Mouse (Mus musculus) lung, adult 2 months (tissue): ENCODE data around the gene Wdr78. TPM values are rescaled to one million over a fixed set of nuclear protein-coding genes. Genes with fewer than 3 reads are reported as not detected.
A peak's percentile ranks its signal among the peaks of the same experiment; 100 is the strongest.

ENCODE experiments used
- DNase-seq: peaks from one replicate; pipeline ENCODE4 v3.0.0; 2022
- H3K4me1 ChIP-seq: fragments of 200-500 bp; 2 replicates; pipeline ENCODE4 v1.6.1; 2011; ENCODE audit warnings: low read length; ENCODE audit not compliant: control insufficient read depth, insufficient read depth
- H3K4me3 ChIP-seq: fragments of 200-500 bp; replicated peaks from 2 replicates; pipeline ENCODE3; 2011; ENCODE audit warnings: low read depth, mild to moderate bottlenecking, control low read depth, low read length; ENCODE audit errors: extremely low read depth
- CTCF ChIP-seq: fragments of 200-500 bp; IDR thresholded peaks from 2 replicates; pipeline ENCODE4 v1.5.1; 2011; ENCODE audit warnings: mild to moderate bottlenecking, low read length, control low read depth; ENCODE audit not compliant: insufficient read depth
- POLR2A ChIP-seq: fragments of 200-500 bp; IDR thresholded peaks from 2 replicates; pipeline ENCODE4 v1.6.1; 2011; ENCODE audit warnings: low read depth, mild to moderate bottlenecking, control low read depth, low read length, borderline replicate concordance; ENCODE audit errors: extremely low read depth
- WGBS: fragments of 180-500 bp; shearing (Covaris S2); methylation state at CpG from one replicate; pipeline ENCODE4 v1.1.7; 2018; 5-methylcytosine and 5-hydroxymethylcytosine counted together
- polyA plus RNA-seq: library from polyadenylated mRNA; depleted of rRNA; stranded (reverse); fragments of >200 nt; gene quantifications from 2 replicates; pipeline ENCODE4 v1.2.3, GENCODE M21; 2012

The Wdr78 gene
- polyA plus RNA-seq, 1 experiment: 5.6 TPM

DNA sequence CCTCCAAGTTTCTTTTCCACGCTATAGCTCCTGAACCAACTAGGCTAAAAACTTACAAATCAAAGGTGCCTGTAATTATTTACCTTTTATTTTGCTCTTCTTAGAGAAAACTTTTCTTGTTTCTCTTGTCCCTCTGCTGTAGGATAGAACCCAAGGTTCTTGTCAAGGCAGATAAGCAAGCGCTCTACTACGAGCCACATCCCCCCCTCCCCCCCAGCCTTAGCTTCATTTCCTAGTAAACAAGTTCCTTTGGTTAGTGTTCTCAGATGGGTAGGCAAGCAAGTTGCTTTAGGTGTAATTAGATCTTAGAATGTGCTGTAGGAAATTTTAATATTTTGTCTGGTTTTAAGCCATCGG lies 5.7 kb upstream of the Wdr78 start:
- DNase-seq: no peak
- peaks cover 15% of the 10 kb centered on the region for H3K4me1 ChIP-seq
- no peak for TF ChIP-seq POLR2A
- TF ChIP-seq CTCF: no peak
- WGBS: 2% methylated on average over 4 of the region's 4 CpGs
- peak overlapping the region; percentile 90 for H3K4me3 ChIP-seq

- peaks cover 12% of the 10 kb centered on the region for H3K4me1 ChIP-seq
- H3K4me3 ChIP-seq: peak overlapping the region; percentile 90
- WGBS: under 1% methylated on average over 82 of the region's 111 CpGs
- peak; percentile 85 for DNase-seq
- TF ChIP-seq POLR2A: peak; percentile 77
- no peak for TF ChIP-seq CTCF
Observed at GRCm38 (mm10) chr4:103119229-103120027, 5.1 kb upstream of the Wdr78 start.

DNA sequence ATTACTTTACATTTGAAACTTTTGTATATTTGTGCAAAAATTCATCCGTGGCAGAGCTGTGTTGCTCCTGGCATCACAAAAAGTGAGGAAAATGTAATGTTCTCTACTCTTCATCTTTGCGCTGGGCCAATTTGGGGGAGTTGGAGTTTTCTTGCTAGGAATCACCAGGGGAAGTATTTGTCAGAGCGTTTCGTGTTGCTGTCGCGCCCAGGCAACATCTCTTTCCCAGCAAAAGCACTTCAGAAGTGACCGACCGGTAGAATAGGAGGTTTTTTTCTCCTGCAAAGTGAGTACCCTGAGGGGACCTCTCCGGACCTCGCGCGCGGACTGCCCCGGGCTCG lies 4.5 kb upstream of the Wdr78 start:
- WGBS: 2% methylated on average over 15 of the region's 15 CpGs
- Histone ChIP-seq H3K4me3 (peak overlapping the region; percentile 31), H3K4me1 (peaks cover 12% of the 10 kb centered on the region)
- no peak for DNase-seq
- no peak for TF ChIP-seq CTCF
- TF ChIP-seq POLR2A: no peak

DNA sequence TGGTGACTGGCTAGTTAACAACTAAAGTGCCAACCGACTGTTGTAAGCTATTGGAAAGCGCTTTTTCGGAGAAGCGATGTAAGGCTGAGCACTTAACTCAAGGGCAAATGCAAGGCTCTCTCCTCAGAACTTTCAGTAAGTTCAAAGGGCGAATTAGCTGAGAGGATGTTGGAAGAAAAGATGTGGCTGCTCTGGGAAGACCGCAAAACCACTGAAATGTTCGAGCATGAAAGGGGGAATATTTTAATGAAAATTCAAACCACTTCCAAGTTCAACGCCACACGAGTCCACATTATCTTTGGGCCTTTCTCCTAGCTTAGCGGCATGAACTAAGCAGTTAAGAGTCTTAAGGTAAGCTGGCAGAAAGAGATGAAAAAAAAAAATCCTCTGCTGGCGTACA lies 953 bp downstream of the Wdr78 start:
- no peak for DNase-seq
- Histone ChIP-seq H3K4me3 (peak overlapping the region; percentile 86), H3K4me1 (peaks cover 6% of the 10 kb centered on the region)
- no peak for TF ChIP-seq POLR2A
- TF ChIP-seq CTCF: no peak
- 11% methylated on average over 11 of the region's 11 CpGs for WGBS

- H3K4me1 ChIP-seq: peaks cover 6% of the 10 kb centered on the region
- WGBS: 51% methylated on average over 7 of the region's 7 CpGs
- peak; percentile 55 for DNase-seq
- H3K4me3 ChIP-seq: no peak overlapping the region
- TF ChIP-seq POLR2A (no peak), CTCF (no peak)
Observed at GRCm38 (mm10) chr4:103112651-103113050, 1.7 kb downstream of the Wdr78 start.

DNA sequence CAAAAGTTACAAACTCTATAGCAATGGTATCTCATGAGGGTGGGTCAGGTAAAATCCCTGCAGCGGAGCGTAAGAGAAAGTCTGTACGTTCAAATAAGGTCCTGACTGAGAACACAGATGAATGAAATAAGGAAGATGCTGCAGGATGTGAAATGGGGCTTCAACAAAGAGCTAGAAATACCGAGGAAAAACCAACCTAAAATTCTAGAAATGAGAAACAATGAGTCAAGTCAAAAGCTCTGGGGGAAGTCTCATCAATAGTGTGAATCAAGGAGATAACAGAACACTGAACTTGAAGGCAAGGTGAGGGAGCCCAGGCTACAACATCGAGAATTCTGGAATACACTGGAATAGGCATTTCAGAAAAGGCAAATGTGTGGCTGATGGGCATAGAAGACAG lies 15.8 kb downstream of the Wdr78 start:
- no peaks in the 10 kb centered on the region for H3K4me1 ChIP-seq
- H3K4me3 ChIP-seq: no peak overlapping the region
- WGBS: 88% methylated on average over 5 of the region's 5 CpGs
- no peak for TF ChIP-seq CTCF
- no peak for TF ChIP-seq POLR2A
- DNase-seq: no peak

DNA sequence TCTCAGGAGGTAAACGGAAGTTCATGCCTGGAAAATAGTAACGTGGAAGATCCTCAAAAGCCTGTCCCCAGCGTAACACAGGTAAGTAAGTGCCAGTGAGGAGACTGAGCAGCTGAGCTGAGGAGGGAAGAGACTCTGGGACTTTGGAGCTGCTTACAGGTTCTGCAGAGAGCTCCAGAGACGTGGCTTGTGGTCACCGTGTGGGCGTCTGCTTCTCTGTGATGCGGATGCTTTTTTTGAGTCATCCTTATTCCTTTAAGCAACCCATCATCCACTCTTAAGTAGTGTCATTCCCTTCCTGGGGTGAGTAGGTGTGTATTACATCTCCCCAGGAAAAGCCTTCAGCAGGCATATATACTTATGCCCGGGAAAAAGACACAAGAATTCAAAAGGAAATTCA lies 18.4 kb downstream of the Wdr78 start:
- WGBS: 81% methylated on average over 8 of the region's 8 CpGs
- Histone ChIP-seq H3K4me1 (no peaks in the 10 kb centered on the region), H3K4me3 (no peak overlapping the region)
- no peak for TF ChIP-seq CTCF
- no peak for TF ChIP-seq POLR2A
- no peak for DNase-seq

DNA sequence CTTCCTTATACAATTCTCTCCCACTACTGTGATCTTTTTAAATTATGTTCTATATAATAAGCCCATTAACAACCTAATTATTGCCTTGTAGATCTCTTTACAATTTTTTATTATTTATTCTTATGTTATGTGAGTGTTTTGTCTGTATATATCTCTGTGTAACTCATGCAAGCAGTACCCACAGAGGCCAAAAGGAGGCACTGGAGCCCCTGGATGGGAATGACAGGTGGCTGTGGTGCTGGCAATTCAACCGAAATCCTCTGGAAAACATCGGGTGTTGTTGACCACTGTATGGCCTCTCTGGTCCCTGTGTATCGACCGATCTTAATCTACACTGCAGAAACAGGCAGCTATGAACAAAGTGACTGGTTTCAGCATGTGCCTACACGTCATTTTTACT lies 29.1 kb downstream of the Wdr78 start:
- H3K4me1 ChIP-seq: no peaks in the 10 kb centered on the region
- no peak overlapping the region for H3K4me3 ChIP-seq
- TF ChIP-seq CTCF: no peak
- TF ChIP-seq POLR2A: no peak
- 90% methylated on average over 5 of the region's 5 CpGs for WGBS
- no peak for DNase-seq

DNA sequence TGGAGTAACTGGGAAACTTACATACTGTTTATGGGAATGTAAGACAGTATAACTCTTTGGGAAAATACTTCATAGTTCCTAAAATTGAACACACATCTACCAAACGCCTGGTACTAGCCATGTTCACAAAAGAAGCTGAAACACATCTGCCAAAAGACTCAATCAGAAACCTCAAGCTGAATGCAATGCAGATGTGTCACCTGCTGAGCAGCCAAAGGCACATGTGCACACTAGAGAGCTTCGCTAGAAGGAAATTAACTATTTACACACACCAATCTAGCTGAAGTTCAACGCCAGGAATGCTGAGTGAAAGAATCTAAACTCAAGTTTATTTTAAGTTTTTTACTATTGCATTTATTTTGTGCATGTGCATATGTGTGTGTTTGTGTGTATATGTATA lies 43.7 kb downstream of the Wdr78 start:
- Histone ChIP-seq H3K4me1 (no peaks in the 10 kb centered on the region), H3K4me3 (no peak overlapping the region)
- TF ChIP-seq POLR2A (no peak), CTCF (no peak)
- DNase-seq: no peak
- WGBS: 80% methylated on average over 3 of the region's 3 CpGs

DNA sequence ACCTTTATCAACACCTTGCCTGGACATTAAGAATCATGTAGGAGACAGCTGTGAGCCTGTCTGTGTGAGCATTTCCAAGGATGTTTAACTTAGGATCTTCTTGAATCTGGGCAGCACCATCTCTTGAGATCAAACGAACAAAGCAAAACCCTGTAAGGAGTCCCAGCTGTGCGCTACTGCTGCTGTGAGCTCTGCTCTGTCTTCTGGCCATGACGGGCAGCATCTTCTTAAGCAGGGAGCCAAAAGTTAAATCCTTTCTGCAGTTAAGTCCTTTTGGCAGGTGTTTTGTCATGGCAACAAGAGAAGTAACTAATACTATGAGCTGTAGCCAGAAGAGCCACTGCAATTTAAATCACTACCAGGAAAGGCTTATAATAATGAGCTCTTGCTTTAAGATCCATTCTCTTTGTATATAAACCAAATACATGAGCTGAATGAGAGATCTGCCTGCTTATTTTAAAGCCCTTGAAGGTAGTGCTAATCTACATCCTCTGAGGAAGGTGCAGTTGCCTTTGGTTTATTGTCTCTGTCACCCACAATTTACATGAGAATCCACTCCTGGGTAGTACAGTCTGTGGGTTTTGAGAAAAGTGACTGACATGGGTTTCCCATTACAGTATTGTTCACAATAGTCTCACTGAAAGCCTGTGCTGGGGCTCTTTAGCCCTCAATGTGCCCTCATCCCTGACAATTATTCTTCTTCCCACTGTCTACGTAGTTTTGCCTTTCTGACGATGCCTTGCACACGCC lies 46.3 kb downstream of the Wdr78 start:
- Histone ChIP-seq H3K4me1 (no peaks in the 10 kb centered on the region), H3K4me3 (no peak overlapping the region)
- 82% methylated on average over 6 of the region's 6 CpGs for WGBS
- no peak for TF ChIP-seq POLR2A
- no peak for TF ChIP-seq CTCF
- no peak for DNase-seq
